Mouse (Mus musculus) CD4-positive helper T cell, adult 2 months (primary cell): ENCODE measurements around the gene 4930415L06Rik.

Experiments
- DNase-seq: peaks from one replicate; pipeline ENCODE4 v3.0.0-alpha.2; 2012; ENCODE audit warnings: low read depth, missing footprints, low spot score

The 4930415L06Rik gene

DNA sequence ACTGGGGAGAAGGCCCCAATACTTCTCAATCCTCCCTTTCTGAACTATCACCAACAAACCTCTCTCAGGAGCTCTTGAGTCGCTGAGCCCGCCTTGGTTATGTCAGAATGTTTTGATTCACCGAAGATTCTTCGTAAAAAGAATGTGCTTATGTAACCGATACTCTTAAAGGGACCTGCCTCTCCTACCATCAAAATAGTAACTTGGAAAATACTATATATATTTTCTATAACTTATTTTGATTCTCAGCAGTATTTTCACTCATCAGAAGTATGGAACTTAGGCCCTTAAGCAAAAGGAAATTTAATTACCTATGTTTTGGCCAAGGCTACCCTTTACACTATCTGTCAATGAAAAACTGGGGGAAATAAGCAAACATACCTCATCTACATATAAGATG lies at the start of gene 4930415L06Rik:
Gene 4930415L06Rik (minus strand): TSS at position 101 of the 400 bp plus-strand sequence.
- DNase-seq, result no peak

- DNase-seq, result no peak
These were observed 46.0 kb upstream of the 4930415L06Rik start for GRCm38 (mm10) chrX:89978621-89979020.

DNA sequence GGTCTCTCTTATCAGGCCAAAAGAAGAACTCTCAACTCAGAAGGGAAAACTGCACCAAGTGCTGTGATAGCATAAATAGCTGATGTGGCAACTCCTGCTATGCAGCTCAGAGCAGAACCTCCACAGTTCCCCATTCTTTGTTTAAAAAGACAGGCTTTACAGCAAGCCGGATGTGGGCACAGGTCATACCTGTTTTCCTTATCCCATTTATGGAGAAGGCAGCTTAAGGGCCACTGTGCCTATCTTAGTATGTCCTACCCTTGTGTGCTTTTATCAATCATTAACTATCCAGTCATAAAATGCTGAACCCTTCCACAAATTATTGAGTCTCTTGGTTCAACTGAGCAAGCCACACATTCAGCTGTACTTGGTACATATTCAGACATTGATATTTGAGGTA lies 27.8 kb downstream of the 4930415L06Rik start:
- DNase-seq, result no peak
